ENCODE assay signal across 13 mouse cellular contexts in the genomic region with DNA sequence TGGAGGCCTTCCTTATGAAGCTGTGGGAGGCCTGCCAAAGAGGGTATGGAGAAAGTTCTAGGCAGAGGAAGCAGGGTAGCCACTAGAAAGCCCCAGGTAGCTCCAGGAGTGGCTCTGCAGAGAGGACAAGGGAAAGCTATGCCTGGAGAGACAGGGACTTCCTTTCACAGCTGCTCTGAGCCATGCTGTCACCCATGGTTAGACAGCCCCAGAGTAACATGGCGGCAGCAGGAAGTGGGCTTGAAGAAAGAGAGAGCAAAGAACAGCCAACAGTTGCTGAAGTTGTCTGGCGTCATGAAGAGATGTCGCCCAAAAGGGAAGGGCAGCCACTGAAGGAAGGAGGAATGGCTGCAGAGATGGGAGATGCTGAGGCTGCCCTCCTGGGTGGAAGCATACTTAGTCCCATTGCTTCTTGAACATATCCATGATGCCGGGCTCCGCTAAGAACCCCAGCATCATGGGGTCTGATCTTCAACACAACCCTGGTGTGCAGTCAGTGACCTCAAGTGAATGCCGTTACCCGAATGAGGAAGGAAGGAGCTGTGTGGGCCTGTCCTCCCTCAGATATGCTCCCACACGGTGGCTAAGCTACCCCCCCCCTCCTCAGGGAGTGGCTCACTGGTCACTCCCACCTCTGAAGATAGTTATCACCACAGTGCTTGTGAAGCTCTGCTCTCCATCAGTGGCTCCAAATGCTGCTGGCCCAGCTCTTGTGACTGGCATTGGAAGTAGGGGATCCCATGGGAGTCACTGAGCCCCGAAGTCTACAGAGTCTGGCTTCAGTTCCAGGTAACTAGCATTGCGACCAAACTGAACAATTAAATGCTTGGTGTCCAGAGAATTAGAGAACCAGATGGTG.
DNase-seq lines count a peak whose midpoint lies in the region; ATAC-seq and TF ChIP-seq lines count a peak whose summit lies in the region.
"Had no signal": no experiment of that assay in that cellular context is flagged by ENCODE, and none has a peak within 500 bp of the region (broad histone marks: within the 10 kb centered on the region; RNA-seq: fewer than 3 reads in every experiment).

No protein-coding gene starts in this region.

- H3K36me3 ChIP-seq in hindbrain, postnatal 0 days (ENCODE audit: insufficient read depth, low read length): no peaks in the 10 kb centered on the region
- H3K36me3 ChIP-seq in hindbrain, embryonic 14.5 days (replicated peaks; ENCODE audit: control insufficient read depth, insufficient read depth): no peaks in the 10 kb centered on the region
- peaks cover 5% of the 10 kb centered on the region; the same call in 1 of the 2 replicates for H3K36me3 ChIP-seq in liver, embryonic 16.5 days (ENCODE audit: control insufficient read depth, insufficient read depth)
- H3K36me3 ChIP-seq in midbrain, embryonic 14.5 days (ENCODE audit: control insufficient read depth, insufficient read depth, low read length): no peaks in the 10 kb centered on the region
- H3K36me3 ChIP-seq: hindbrain, embryonic 10.5 days had no signal

- no peak for DNase-seq in hindbrain, postnatal 0 days (ENCODE audit: low spot score)
- no peak for DNase-seq in hindbrain, embryonic 14.5 days (ENCODE audit: low spot score)
- DNase-seq in spleen, adult 18-20 months: peak; percentile 59 to 65
- DNase-seq in adrenal gland, adult 18-20 months (ENCODE audit: low spot score in 2 of 2): no peak
- DNase-seq in midbrain, embryonic 14.5 days: no peak
- no peak for DNase-seq in right cerebral cortex, adult 2 months (ENCODE audit: low spot score in 2 of 2)
- DNase-seq: kidney, adult 11 months; right cerebral cortex, postnatal 25 days had no signal

- H3K4me3 ChIP-seq in hindbrain, postnatal 0 days (ENCODE audit: low read length): no peak overlapping the region
- no peak overlapping the region for H3K4me3 ChIP-seq in hindbrain, embryonic 14.5 days (replicated peaks; ENCODE audit: low read length)
- no peak overlapping the region for H3K4me3 ChIP-seq in brown adipose tissue, adult 24 weeks (ENCODE audit: insufficient read depth, low read depth, low read length)
- H3K4me3 ChIP-seq in liver, embryonic 16.5 days (ENCODE audit: low read depth, low read length): peak overlapping the region; percentile 35
- no peak overlapping the region for H3K4me3 ChIP-seq in midbrain, embryonic 14.5 days (replicated peaks; ENCODE audit: low read depth, low read length)
- H3K4me3 ChIP-seq: erythroblast, embryonic 14.5 days; heart, adult 2 months; hindbrain, embryonic 10.5 days had no signal

- H3K4me2 ChIP-seq in hindbrain, postnatal 0 days (ENCODE audit: low read depth, low read length): no peak overlapping the region
- H3K4me2 ChIP-seq in hindbrain, embryonic 14.5 days (replicated peaks): no peak overlapping the region
- no peak overlapping the region for H3K4me2 ChIP-seq in liver, embryonic 16.5 days (ENCODE audit: low read depth, low read length)
- no peak overlapping the region for H3K4me2 ChIP-seq in midbrain, embryonic 14.5 days (ENCODE audit: low read length)

- no peaks in the 10 kb centered on the region for H3K4me1 ChIP-seq in hindbrain, postnatal 0 days (ENCODE audit: insufficient read depth, low read length)
- H3K4me1 ChIP-seq in hindbrain, embryonic 14.5 days (replicated peaks; ENCODE audit: control insufficient read depth, insufficient read depth, low read length): no peaks in the 10 kb centered on the region
- H3K4me1 ChIP-seq in brown adipose tissue, adult 24 weeks (ENCODE audit: control insufficient read depth, insufficient read depth, insufficient read length, low read length): no peaks in the 10 kb centered on the region
- H3K4me1 ChIP-seq in liver, embryonic 16.5 days (ENCODE audit: control insufficient read depth, low read depth, low read length): no peaks in the 10 kb centered on the region
- H3K4me1 ChIP-seq in midbrain, embryonic 14.5 days (ENCODE audit: control insufficient read depth, insufficient read depth, low read length): no peaks in the 10 kb centered on the region
- H3K4me1 ChIP-seq: hindbrain, embryonic 10.5 days had no signal

- no peak for TF ChIP-seq CTCF in hindbrain, postnatal 0 days (IDR thresholded peaks at IDR 0.05; ENCODE audit: low read depth)

- no peak overlapping the region for H3K9ac ChIP-seq in hindbrain, postnatal 0 days (replicated peaks; ENCODE audit: low read length)
- no peak overlapping the region for H3K9ac ChIP-seq in hindbrain, embryonic 14.5 days
- H3K9ac ChIP-seq in liver, embryonic 16.5 days (ENCODE audit: low read depth, low read length): no peak overlapping the region
- H3K9ac ChIP-seq in midbrain, embryonic 14.5 days (replicated peaks; ENCODE audit: low read length): no peak overlapping the region

- no peaks in the 10 kb centered on the region for H3K9me3 ChIP-seq in hindbrain, postnatal 0 days (ENCODE audit: low read length)
- no peaks in the 10 kb centered on the region for H3K9me3 ChIP-seq in hindbrain, embryonic 14.5 days (ENCODE audit: control insufficient read depth, low read length)
- no peaks in the 10 kb centered on the region for H3K9me3 ChIP-seq in liver, embryonic 16.5 days (replicated peaks; ENCODE audit: control insufficient read depth, low read length)
- no peaks in the 10 kb centered on the region for H3K9me3 ChIP-seq in midbrain, embryonic 14.5 days (ENCODE audit: control insufficient read depth, low read length)
- H3K9me3 ChIP-seq: hindbrain, embryonic 10.5 days had no signal

- 83% methylated on average over 10 of the region's 10 CpGs for WGBS in hindbrain, postnatal 0 days
- 84% methylated on average over 10 of the region's 10 CpGs for WGBS in hindbrain, embryonic 14.5 days
- WGBS in liver, embryonic 16.5 days (ENCODE audit: insufficient replicate concordance): 22% methylated on average over 10 of the region's 10 CpGs
- 83% methylated on average over 10 of the region's 10 CpGs for WGBS in midbrain, embryonic 14.5 days

- 0 out of 2 replicates have a peak, but pooled peaks have one; percentile 29 for ATAC-seq in hindbrain, postnatal 0 days
- no peak for ATAC-seq in hindbrain, embryonic 14.5 days (ENCODE audit: low FRiP score)
- peak; percentile 60; the same call in 1 of the 2 replicates for ATAC-seq in liver, embryonic 16.5 days (ENCODE audit: low read depth)
- ATAC-seq in midbrain, embryonic 14.5 days (ENCODE audit: low FRiP score, low TSS enrichment): no peak

- no peaks in the 10 kb centered on the region for H3K27me3 ChIP-seq in hindbrain, postnatal 0 days (ENCODE audit: insufficient read depth, low read length)
- no peaks in the 10 kb centered on the region for H3K27me3 ChIP-seq in hindbrain, embryonic 14.5 days (ENCODE audit: control insufficient read depth, insufficient read depth, low read length)
- no peaks in the 10 kb centered on the region for H3K27me3 ChIP-seq in liver, embryonic 16.5 days (ENCODE audit: control insufficient read depth, insufficient read depth, low read depth, low read length)
- no peaks in the 10 kb centered on the region for H3K27me3 ChIP-seq in midbrain, embryonic 14.5 days (ENCODE audit: control insufficient read depth, insufficient read depth, low read length)

- no peak overlapping the region for H3K27ac ChIP-seq in hindbrain, postnatal 0 days
- H3K27ac ChIP-seq in hindbrain, embryonic 14.5 days: no peak overlapping the region
- 0 out of 2 replicates have a peak overlapping the region, but pooled peaks have one; percentile 10 for H3K27ac ChIP-seq in brown adipose tissue, adult 24 weeks (replicated peaks; ENCODE audit: low read depth, low read length)
- no peak overlapping the region; the same call in 1 of the 2 replicates for H3K27ac ChIP-seq in liver, embryonic 16.5 days (ENCODE audit: low read length)
- H3K27ac ChIP-seq in midbrain, embryonic 14.5 days (replicated peaks; ENCODE audit: low read depth, low read length): no peak overlapping the region
- H3K27ac ChIP-seq: heart, adult 2 months; hindbrain, embryonic 10.5 days had no signal

Comparison
In these comparisons a context has a peak if more than half of its experiments do, and no peak if none do; other contexts are left out.
1. ATAC-seq: peak in hindbrain, postnatal 0 days (single experiment) and liver, embryonic 16.5 days (single experiment); none in hindbrain, embryonic 14.5 days (single experiment) and midbrain, embryonic 14.5 days (single experiment).
2. DNase-seq: peak in spleen, adult 18-20 months (2 of 2); none in hindbrain, postnatal 0 days (single experiment), hindbrain, embryonic 14.5 days (single experiment), adrenal gland, adult 18-20 months (0 of 2), midbrain, embryonic 14.5 days (single experiment) and right cerebral cortex, adult 2 months (0 of 2).